Mouse (Mus musculus) Patski (cell line): Measurements from ENCODE around the gene R3hdml. TPM values are rescaled to one million over a fixed set of nuclear protein-coding genes. Genes with fewer than 3 reads are reported as not detected.

Source experiments
- ATAC-seq: fragments of 100-300 bp; one replicate; pipeline ENCODE4 v1.8.0; 2021
- CTCF ChIA-PET: fragments of 350-600 bp; sonication (Branson Sonifier 250); formaldehyde crosslinking; loops from one replicate; lab custom pipeline; 2022; ENCODE audit warnings: inconsistent platforms; lab: Charles Lee
- POLR2A ChIA-PET: fragments of 350-600 bp; sonication (Branson Sonifier 250); formaldehyde crosslinking; loops from one replicate; lab custom pipeline; 2022; ENCODE audit warnings: antibody characterized with exemption, inconsistent platforms; lab: Charles Lee
- DNase-seq: peaks from one replicate; pipeline ENCODE4 v3.0.0-alpha.2; 2011; ENCODE audit warnings: low read depth, low spot score
- H3K27me3 ChIP-seq: fragments of 371-371 bp; one replicate; pipeline ENCODE4 v1.5.1; 2021
- CTCF ChIP-seq: fragments of 100-300 bp; IDR thresholded peaks from one replicate; pipeline ENCODE4 v1.5.1; 2021
- in situ Hi-C: fragments of 300-500 bp; cut with MboI; formaldehyde crosslinking; loops from 3 replicates; pipeline ENCODE4 v1.11.1; 2018; ENCODE audit warnings: low pct_unique_long_range_greater_than_20kb, mixed read lengths
- polyA plus RNA-seq: library from polyadenylated mRNA; unstranded; gene quantifications from one replicate; pipeline ENCODE4 v1.2.3, GENCODE M21; 2021

R3hdml gene
- polyA plus RNA-seq, 1 experiment from 2014 or later: not detected

DNA sequence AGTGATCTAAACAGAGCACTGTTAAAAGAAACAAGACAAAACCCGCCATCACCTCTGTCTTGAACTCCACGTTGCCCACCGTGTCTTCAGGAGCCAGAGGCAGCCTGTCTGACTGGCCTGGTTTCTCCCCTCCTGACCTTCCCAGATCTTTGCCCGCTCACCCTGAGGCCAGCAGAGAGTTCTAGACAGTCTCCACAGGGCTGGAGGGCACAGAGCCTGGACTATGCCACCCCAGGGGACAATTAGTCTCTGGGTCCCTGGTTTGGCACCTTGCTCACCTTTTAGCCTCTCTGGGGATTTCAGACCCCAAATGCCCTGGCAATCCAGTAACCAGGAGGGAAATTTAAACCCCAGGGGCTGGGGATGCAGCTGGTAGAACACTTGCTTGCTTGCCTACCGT lies 45.3 kb downstream of the R3hdml start:
- ATAC-seq: no peak
- H3K27me3 ChIP-seq: peaks cover 30% of the 10 kb centered on the region
- no peak for TF ChIP-seq CTCF
- CTCF ChIA-PET: no interaction called here
- in situ Hi-C loops: loop anchor here (10.0 kb wide), 2 partner anchors 57 to 177 kb away; no protein-coding TSS in a partner anchor
- POLR2A ChIA-PET: no interaction called here
- DNase-seq: no peak

DNA sequence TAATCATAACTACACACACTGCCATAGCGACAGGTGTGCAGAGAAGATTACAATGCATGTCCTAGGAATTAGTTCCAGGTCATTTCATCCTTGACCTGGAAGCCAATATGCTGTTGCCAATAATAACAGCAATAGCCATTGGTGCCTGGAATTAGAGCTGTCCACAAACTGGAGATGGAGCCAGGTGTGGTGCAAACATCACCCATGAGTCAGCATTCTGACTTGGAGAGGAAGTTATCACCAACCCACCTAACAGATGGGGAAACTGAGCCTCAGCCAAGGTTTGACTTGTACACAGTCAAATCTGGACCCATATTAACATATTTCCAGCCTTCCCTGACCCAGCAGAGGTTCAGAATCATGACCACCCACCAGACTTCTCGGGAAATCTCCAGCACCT lies 46.3 kb downstream of the R3hdml start:
- in situ Hi-C loops: loop anchor here (10.0 kb wide), 2 partner anchors 56 to 176 kb away; no protein-coding TSS in a partner anchor
- no peak for TF ChIP-seq CTCF
- ChIA-PET POLR2A (no interaction called here), CTCF (interaction anchor here (1.4 kb wide), 1 partner anchor 61 kb away, joined by 4 read pairs; no protein-coding TSS in a partner anchor)
- DNase-seq: no peak
- peaks cover 30% of the 10 kb centered on the region for H3K27me3 ChIP-seq
- no peak for ATAC-seq

DNA sequence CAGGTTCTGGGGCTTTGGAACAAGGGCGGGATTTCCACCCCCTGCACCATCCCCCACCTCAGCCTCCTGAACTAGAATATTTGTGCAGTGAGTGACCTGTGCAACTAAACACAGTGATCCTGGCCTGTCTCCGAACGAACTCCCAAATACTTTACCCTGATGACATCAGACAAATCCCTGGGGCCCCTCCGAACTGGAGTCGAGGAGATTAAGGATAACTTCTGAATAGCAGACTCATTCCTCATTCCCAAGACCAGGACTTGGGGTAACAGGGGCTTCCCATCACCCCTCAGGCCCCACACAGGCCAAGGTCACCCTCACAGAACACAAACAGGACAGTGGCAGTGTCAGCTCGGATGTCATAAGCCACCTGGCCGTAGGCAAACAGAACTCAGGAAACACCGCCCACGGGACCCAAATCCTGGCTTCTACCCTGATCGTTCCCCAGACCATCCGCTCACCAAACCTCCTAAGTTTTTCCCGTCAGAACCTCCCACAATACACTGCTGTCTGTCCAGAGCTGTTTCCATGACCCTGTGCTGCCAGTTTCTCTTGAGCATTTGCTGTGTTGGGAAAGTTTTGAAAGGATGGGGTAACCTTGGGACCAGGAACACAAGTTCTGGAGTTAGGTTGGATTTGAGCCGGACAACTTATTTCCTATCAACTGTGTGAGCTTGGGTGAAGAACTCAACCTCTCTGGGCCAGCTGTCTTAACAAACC lies 47.4 kb downstream of the R3hdml start:
- DNase-seq (no peak), ATAC-seq (no peak)
- in situ Hi-C loops: loop anchor here (10.0 kb wide), 2 partner anchors 55 to 175 kb away; no protein-coding TSS in a partner anchor
- CTCF ChIA-PET: interaction anchor here (1.4 kb wide), 1 partner anchor 60 kb away, joined by 4 read pairs; no protein-coding TSS in a partner anchor
- POLR2A ChIA-PET: interaction anchor here (0.5 kb wide), 1 partner anchor 63 kb away, joined by 3 read pairs; no protein-coding TSS in a partner anchor
- H3K27me3 ChIP-seq: peaks cover 30% of the 10 kb centered on the region
- no peak for TF ChIP-seq CTCF

DNA sequence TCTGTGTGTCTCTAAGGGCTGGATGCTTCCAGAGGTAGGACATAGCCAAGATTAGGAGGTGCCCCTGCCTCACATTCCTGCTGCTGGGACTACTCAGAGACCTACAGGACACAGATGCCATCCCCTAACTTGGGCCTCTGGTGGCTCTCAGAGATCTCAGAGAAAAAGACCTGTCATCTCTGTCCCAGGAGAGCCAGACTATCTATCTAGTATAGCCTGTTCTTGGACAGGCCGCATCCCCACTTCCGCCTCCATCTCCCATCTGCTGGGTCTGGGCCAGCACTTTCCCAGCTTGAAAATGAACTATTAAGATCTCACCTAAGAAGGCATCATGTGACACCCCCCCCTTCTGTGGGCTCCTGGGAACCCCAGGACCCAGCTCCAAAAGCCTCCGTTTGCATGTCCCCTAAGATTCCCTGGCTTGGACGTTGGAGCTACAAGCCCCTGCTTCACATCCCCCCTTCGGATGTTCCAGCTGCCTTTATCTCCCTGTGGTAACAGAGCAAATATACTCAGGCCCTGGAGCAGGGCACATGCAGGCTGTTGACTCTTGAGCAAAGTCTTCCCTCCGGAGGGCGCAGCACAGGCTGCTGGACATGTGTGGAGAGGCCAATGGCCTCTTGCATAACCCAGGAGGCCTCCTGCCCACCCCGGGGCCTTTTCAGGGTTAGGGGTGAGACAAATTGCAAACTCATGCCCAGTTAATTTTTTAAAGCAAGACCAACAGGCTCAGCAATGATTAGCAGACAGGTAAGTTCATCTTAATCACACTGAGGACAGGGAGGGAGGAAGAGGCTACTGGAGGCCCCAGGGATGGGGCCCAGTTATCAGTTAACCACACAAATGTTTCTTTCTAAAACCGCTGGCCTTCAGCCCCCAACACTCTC lies 48.4 kb downstream of the R3hdml start:
- TF ChIP-seq CTCF: no peak
- POLR2A ChIA-PET: interaction anchor here (0.5 kb wide), 1 partner anchor 62 kb away, joined by 3 read pairs; no protein-coding TSS in a partner anchor
- peaks cover 30% of the 10 kb centered on the region for H3K27me3 ChIP-seq
- ATAC-seq: no peak
- CTCF ChIA-PET: interaction anchor here (1.7 kb wide), 1 partner anchor 247 kb away, joined by 4 read pairs; no protein-coding TSS in a partner anchor
- in situ Hi-C loops: no loop called here
- no peak for DNase-seq

DNA sequence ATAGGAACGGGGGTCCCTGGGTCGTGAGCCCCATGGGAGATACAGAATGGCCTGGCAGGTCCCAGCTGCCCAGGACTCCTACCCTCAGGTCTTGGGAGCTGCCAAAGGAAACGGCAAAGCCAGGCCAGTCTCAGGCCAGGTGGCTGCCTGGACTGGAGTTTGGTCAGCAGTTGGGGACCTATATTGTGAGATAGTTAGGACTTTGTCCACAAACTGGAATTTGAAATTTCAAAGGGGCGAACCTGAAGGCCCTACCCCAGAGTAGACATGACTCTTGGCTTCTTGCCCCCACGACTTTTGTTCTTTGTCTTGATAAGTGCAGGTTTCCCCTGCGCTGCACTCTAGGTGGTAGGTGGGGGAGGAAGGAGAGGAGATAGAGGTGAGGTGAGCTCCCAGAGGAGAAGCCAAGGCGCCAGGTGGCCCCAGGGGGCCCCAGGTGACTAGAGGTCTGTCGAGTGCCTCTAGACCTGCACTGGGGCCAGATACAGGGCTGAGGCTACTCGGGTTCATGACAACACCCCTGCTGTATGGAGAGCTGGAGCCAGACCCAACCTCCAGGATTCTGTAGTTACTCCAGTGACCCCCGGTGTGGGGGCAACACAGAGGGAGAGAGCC lies 49.6 kb downstream of the R3hdml start:
- peaks cover 30% of the 10 kb centered on the region for H3K27me3 ChIP-seq
- in situ Hi-C loops: no loop called here
- DNase-seq: no peak
- no peak for ATAC-seq
- no peak for TF ChIP-seq CTCF
- POLR2A ChIA-PET: no interaction called here
- CTCF ChIA-PET: interaction anchor here (1.2 to 1.7 kb wide), 2 partner anchors 59 to 246 kb away, joined by 4 read pairs; no protein-coding TSS in a partner anchor

DNA sequence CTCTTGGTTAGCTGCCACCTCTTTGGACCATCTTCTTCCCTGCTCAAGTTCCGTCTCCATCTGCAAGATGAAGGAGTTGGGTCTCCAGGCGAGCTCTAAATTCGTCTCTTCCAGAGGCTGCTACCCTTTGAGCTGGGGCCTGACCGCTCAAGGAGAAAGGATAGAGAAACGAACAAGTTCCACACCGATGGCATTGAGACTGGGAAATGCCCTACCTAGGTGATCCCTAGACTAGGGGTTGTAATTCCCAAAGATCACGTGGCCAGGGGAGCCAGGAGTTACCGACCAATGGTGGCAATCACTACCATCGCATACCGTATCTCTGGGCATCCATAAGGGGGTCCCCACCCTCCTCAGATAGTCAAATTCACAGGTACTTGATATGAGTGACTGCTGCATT lies 50.6 kb downstream of the R3hdml start:
- no peak for TF ChIP-seq CTCF
- in situ Hi-C loops: no loop called here

DNA sequence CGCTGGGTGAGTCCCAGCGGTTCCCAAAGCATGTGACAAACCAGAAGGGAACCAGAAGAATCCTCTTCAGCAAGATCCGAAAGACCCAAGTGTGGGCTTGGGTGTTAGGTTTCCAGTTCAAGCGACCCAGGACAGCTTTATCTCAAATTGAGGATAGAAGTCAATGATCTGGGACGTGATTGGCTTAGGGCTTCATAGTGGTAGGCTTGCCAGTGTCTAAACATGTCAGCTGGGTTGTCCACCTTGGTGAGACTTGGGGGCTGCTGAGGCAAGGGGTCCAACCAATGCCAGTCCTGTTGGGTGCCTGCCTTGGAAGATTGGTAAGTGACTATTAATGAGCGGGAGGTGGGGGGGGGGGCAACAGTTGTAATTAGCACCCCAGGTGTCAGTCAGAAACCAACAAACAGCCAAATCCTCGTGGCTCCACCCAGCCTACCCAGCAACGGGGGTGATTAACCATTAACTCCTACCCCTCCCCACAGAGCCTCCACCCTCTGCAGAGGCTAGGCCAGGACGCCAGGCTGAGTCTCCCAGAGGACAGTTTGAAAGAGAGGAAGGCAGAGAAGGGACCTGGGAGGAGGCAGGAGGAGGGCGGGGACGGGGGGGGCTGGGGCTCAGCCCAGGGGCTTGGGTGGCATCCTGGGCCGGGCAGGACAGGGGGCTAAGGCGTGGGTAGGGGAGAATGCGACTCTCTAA lies 54.7 kb downstream of the R3hdml start:
- no peak for TF ChIP-seq CTCF
- in situ Hi-C loops: no loop called here
- POLR2A ChIA-PET: no interaction called here
- peaks cover 20% of the 10 kb centered on the region for H3K27me3 ChIP-seq
- ATAC-seq (no peak), DNase-seq (no peak)
- CTCF ChIA-PET: no interaction called here

More for the DNA sequence above, 50.6 kb downstream of the R3hdml start:
- DNase-seq: no peak
- ChIA-PET POLR2A (no interaction called here), CTCF (interaction anchor here (1.7 kb wide), 1 partner anchor 245 kb away, joined by 4 read pairs; no protein-coding TSS in a partner anchor)
- ATAC-seq: no peak
- peaks cover 33% of the 10 kb centered on the region for H3K27me3 ChIP-seq

DNA sequence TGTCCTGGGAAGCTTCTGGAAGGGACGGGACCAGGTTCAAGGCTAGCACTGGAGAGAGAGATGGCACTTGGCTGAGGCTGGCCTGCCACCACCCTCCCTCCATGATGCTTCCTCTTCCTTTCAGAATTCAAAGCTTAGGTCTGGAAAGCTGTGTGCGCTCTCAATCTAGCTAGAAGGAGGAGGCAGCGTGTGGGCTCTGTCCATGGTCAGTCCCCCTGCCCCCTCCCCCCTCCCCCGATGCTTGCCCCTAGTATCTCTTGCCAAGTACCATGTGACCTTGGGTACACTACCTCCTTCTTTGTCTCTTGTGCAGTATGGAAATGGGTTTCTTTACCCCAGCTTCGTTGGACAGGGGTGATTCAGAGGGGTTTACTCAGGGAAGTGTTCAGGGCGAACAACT lies 56.7 kb downstream of the R3hdml start:
- CTCF ChIA-PET: interaction anchor here (1.2 kb wide), 1 partner anchor 14 kb away, joined by 4 read pairs; no protein-coding TSS in a partner anchor
- TF ChIP-seq CTCF: no peak
- POLR2A ChIA-PET: no interaction called here
- in situ Hi-C loops: no loop called here
- peaks cover 20% of the 10 kb centered on the region for H3K27me3 ChIP-seq
- ATAC-seq (no peak), DNase-seq (no peak)

DNA sequence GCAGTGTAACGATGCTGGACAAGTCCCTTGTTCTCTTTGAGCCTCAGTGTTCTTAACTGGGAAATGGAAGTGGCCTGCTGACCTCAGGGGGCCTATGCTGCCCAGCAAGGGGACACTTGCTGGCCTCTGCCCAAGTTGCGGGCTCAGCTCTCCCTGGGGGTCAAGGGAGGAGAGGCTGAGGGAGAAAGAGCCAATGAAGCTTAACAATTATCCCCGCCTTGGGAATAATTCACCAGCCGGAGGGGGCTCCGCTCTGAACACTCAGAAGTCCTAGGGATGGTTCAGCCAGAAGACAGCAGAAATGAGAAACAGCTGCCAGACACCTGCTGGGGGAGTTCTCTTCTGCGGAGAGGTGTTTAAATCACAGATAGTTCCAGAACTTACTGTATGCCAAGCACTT lies 57.7 kb downstream of the R3hdml start:
- no peak for ATAC-seq
- POLR2A ChIA-PET: interaction anchor here (0.6 kb wide), 1 partner anchor 207 kb away, joined by 4 read pairs; no protein-coding TSS in a partner anchor
- TF ChIP-seq CTCF: no peak
- CTCF ChIA-PET: interaction anchor here (1.2 kb wide), 1 partner anchor 15 kb away, joined by 4 read pairs; no protein-coding TSS in a partner anchor
- in situ Hi-C loops: no loop called here
- peaks cover 20% of the 10 kb centered on the region for H3K27me3 ChIP-seq
- no peak for DNase-seq

Other genes with a start within 250 kb of the R3hdml start
- gene Jph2, start 94.3 kb upstream of the R3hdml start, polyA plus RNA-seq: 0.28 TPM
- 39.0 TPM for gene Oser1, start 67.6 kb upstream of the R3hdml start, polyA plus RNA-seq
- gene Gdap1l1, start 53.8 kb upstream of the R3hdml start, polyA plus RNA-seq: 0.21 TPM
- gene Fitm2, start 19.7 kb upstream of the R3hdml start, polyA plus RNA-seq: 11.7 TPM
- gene Hnf4a, start 14.5 kb downstream of the R3hdml start, polyA plus RNA-seq: 0.19 TPM
- 19.4 TPM for gene Ttpal, start 110.0 kb downstream of the R3hdml start, polyA plus RNA-seq
- gene Serinc3, start 152.8 kb downstream of the R3hdml start, polyA plus RNA-seq: 238 TPM
- gene Pkig, start 166.1 kb downstream of the R3hdml start, polyA plus RNA-seq: 87.0 TPM